Mouse (Mus musculus): ENCODE measurements around the gene AI481877.

DNA sequence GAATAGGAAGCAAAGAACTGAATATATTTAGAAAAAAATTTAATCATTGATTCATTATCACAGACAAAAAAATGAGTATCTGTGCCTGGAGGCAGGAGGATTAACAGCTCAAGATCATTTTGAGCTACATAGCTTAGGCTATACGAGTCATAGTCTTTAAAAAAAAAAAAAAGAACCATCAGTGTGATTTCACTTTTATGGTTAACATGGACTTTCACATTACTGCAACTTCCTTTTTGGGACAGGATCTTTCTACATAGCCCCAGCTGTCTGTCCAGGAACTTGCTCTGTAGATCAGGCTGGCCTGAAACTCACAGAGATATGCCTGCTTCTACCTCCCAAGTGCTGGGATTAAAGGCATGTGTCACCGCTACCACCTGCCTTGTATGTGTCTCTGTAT is 55.4 kb downstream of the AI481877 start:
- TF ChIP-seq POLR2A (IDR thresholded peaks at IDR 0.05; ENCODE audit: borderline replicate concordance, extremely low read depth, insufficient read depth, insufficient read length, poor library complexity, severe bottlenecking) = no peak
- no peak for TF ChIP-seq CTCF (IDR thresholded peaks at IDR 0.05; ENCODE audit: borderline replicate concordance, extremely low read depth, insufficient read depth, insufficient read length)
